Mouse (Mus musculus): ENCODE results near the gene Pde4d.

Pde4d gene

GRCm38 (mm10) chr13:108449116-108450097 is at the start of gene Pde4d:
Gene Pde4d (plus strand): TSS chr13:108449948.
- DNase-seq: no peak

- DNase-seq: no peak
These were observed 46.6 kb upstream of the Pde4d start for GRCm38 (mm10) chr13:108403197-108403596.

DNA sequence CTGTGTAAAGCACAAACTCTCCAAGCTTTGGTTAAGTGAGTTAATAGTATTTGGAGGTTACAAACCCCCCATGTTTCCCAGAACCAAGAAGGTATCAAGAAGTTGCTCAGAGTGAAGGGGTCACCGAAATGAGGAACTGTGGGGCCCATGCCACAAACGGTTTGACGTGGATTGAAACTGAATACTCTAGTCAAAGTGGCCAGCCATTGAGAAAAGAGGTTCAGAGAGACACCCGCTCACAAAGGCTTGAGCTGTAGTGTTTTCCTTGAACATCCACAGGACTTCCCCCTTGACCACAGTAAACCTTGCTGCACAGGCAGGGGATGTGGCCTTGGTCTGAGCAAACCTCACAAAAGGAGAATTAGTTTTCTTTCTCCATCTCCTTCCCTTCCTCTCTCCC is 45.4 kb upstream of the Pde4d start:
- DNase-seq: no peak

- DNase-seq: no peak
These were observed 34.3 kb upstream of the Pde4d start for GRCm38 (mm10) chr13:108415464-108415863.

- DNase-seq: no peak
These were observed 30.8 kb upstream of the Pde4d start for GRCm38 (mm10) chr13:108418741-108419507.

- DNase-seq: no peak
These were observed 23.4 kb upstream of the Pde4d start for GRCm38 (mm10) chr13:108426322-108426721.

GRCm38 (mm10) chr13:108428809-108429208 is 20.9 kb upstream of the Pde4d start:
- no peak for DNase-seq

DNA sequence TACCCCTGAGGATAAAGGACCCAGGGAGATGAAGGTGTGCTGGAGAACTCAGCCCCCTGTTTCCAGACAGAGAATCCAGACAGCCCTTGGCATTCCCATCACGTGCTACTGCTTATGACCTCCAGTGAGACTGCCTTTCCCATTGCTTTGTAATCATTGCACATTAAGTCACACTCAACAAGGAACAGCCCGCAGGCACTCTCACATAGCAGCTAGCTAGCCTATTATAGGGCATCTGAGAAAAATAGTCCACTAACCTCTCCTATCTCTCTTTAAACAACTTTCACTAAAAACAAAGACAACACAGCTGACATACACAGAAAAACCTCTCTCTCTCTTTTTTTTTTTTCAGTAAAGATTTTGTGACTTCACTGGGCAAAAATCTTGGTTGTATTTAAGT is 20.1 kb upstream of the Pde4d start:
- no peak for DNase-seq

DNA sequence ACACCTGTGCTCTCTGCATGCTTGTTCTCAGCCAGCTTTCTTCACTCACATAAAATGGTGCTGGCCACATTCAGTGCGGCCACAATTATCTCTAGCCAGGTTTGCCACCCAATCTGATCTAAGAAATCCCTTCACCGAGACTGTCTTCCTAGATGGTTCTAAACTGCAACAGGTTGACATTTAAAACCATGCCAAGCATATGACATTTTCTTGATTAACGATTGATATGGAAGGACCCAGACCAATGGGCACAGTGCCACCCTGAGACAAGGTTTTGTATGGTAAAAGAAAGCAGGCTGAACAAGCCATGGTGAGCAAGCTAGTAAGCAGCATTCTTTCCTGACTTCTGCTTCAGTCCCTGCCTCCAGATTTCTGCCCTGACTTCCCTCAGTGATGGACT is 18.0 kb upstream of the Pde4d start:
- DNase-seq: no peak

- no peak for DNase-seq
These were observed 14.1 kb upstream of the Pde4d start for GRCm38 (mm10) chr13:108435687-108436086.

- no peak for DNase-seq
These were observed 12.3 kb upstream of the Pde4d start for GRCm38 (mm10) chr13:108437424-108437823.

DNA sequence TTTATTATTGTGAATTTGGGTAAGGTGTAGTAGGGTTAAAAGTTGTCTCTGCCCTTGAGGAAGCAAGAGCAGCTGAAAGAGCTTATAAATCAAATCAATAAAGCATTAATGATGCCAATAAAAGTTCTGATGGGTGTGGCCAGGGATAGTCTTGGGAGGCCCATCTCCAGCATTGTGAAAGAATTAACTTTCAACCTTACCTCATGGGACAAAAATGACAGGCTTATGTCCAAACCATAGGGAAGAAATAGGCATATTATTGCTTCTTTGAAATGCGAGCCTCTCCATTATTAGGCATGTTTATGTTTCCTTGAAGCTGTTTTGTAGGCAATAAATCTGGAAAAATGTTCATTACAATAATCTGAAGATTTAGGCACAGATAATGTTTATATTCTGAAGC is 10.7 kb upstream of the Pde4d start:
- DNase-seq: no peak

GRCm38 (mm10) chr13:108448348-108448931 is 1.3 kb upstream of the Pde4d start:
- no peak for DNase-seq

- no peak for DNase-seq
These were observed 1.4 kb downstream of the Pde4d start for GRCm38 (mm10) chr13:108451122-108451521.

DNA sequence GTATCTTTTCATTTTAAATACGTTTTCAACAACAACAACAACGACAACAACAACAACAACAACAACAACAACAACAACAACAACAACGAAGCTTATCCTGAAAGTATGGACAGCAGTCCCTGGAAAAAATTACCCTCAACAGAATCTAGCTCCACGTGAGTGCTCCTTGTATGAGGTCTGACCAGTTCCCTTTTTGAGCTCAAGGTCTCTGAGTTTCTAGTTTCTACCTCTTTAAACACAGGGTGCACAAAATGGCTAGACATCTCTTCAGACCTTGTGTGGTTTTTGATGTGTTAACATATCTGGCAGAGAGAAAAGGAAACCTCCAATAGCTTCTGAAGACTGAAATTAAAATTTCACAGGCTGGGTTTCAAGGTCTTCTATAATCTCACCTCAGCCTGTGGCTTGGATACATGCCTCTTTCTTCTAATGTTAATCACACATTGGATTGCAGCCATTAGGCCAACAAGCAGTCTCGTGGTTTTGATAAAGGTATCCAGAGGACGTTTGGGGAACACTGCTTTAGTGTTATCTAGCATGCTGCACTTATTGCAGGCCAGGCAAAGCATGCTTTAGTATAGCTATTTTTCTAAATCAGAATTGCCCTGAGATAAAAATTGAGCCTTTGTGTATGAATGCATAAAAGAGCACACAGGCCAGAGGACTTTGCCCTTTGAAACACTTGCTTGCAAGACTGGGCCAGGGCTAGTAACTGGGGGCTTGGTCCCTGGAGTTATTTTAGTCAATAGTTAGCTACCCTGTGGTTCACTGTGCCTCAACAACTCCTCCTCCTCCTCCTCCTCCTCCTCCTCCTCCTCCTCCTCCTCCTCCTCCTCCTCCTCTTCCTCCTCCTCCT is 3.5 kb downstream of the Pde4d start:
- no peak for DNase-seq

- DNase-seq: no peak
These were observed 12.8 kb downstream of the Pde4d start for GRCm38 (mm10) chr13:108462518-108462917.

DNA sequence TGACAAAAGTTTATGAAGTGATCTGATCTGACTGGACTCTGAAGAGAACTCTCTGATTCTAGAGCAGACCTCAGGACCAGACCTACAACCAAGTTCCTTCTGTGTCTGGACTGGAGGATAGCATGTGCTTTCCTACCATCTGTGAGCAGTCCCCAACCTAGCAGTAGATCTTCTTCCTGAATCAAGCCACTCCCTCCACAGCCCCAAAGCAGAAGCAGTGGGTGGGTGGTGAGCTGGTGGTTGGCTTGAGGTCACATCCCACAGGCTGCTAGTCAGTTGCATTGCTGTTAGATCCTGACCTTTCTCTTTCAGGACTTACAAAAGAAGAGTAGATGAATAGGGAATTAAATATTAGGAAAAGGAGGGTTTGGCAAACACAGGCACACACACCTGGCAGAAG is 16.0 kb downstream of the Pde4d start:
- DNase-seq: no peak

GRCm38 (mm10) chr13:108467046-108467445 is 17.3 kb downstream of the Pde4d start:
- no peak for DNase-seq

DNA sequence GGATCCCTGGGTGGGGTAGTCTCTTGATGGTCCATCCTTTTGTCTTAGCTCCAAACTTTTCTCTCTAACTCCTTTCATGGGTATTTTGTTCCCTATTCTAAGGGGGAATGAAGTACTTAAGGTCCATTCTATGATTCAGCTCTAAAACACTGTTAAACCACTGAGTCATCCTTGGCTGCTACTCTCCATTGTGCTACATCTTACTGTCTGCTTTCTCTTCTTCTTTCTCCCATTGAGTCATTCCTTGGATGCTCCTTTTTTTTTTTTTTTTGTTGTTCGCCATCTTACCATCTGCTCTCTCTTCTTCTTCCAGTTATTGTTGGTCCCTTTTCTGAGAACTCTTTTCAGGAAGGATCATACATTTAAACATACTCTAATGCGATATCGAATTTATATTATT is 30.7 kb downstream of the Pde4d start:
- DNase-seq: no peak

DNA sequence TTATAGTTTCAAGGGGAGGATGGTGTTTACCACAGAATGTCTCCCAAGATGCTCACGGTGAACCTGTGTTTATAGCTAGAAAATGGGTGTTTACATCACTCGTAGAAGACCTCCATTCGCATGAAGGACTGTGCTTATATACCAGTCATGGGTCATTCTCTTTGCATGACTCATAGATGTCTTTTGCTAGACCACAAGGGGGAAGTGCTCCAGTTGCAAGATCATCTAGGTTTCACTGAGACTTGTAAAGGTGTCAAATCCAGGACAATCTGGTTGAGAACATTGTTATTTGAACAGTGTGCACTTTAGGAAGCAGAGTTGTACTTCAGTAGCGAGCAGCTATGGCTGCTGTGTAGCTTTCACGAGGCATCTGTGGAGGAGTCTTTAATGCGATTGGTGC is 35.3 kb downstream of the Pde4d start:
- DNase-seq: no peak

GRCm38 (mm10) chr13:108487066-108487465 is 37.3 kb downstream of the Pde4d start:
- no peak for DNase-seq

DNA sequence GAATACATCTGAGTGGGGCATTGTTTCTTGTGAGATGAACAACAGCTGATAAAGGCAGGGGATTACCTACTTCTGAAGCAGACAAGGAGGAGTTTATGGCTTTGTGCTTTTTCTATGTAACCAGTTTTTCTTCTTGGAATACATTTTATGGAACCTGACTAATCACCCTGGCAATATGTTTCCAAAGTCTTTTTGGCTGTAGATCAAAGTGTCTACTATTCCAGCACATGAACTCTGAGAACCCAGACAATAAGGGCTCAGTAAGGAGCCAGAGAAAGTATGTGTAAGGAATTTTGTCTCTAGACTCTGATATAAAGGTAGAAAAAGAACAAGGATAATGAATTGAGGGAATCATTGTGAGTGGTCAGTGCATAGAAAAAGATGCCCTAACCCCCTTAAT is 40.1 kb downstream of the Pde4d start:
- DNase-seq: no peak

DNA sequence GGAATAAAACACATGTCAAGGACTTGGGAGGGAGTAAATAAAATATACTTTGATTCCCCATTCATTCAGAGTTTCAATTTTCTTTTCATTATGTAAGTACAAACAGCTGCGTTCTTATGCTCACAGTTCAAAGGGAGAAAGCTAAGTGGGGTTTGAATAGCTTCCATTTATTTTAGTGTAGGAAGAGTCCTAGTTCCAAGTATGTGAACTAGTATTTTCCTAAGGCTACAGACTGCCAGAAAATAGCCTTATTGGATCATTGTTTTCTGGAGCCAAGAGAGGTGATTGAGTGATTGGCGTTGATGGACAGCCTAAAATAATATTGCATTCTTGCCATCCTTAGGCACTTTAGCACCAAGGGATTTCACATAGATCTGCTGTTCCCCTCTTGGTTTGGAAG is 41.1 kb downstream of the Pde4d start:
- DNase-seq: no peak

Data from cerebellum, postnatal 36 days (tissue).